Mouse (Mus musculus): ENCODE measurements around the gene Zfp207.

DNA sequence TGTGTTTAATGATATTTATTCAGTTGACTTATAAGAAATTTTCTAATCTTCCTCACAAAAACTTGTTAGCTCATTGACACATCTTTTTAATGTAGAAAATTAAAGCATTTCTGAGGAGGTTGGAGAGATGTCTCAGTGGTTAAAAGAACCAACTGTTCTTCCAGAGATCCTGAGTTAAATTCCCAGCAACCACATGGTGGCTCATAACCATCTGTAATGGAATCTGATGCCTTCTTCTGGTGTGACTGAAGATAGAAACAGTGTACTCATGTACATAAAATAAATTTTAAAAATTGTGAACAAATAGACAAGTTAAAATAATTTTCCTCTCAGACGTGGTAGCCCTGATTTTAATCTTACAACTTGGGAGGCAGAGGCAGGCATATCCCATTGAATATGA, 6.8 kb downstream of the Zfp207 start:
- no peak for TF ChIP-seq ZNF384 (IDR thresholded peaks at IDR 0.05; ENCODE audit: low read depth, low read length)
- TF ChIP-seq POLR2A (IDR thresholded peaks at IDR 0.05; ENCODE audit: low read depth, low read length), result no peak
- TF ChIP-seq JUN (IDR thresholded peaks at IDR 0.05; ENCODE audit: insufficient read depth, low read depth, low read length), result no peak
- TF ChIP-seq BHLHE40 (IDR thresholded peaks at IDR 0.05; ENCODE audit: low read depth, low read length), result no peak
